Mouse (Mus musculus): Measurements from ENCODE around the gene St5. TPM values are rescaled to one million over a fixed set of nuclear protein-coding genes. Genes with fewer than 3 reads are reported as not detected.
A peak's percentile ranks its signal among the peaks of the same experiment; 100 is the strongest.

Gene St5
- polyA plus RNA-seq, 1 experiment from 2014 or later, result 10.9 TPM

DNA sequence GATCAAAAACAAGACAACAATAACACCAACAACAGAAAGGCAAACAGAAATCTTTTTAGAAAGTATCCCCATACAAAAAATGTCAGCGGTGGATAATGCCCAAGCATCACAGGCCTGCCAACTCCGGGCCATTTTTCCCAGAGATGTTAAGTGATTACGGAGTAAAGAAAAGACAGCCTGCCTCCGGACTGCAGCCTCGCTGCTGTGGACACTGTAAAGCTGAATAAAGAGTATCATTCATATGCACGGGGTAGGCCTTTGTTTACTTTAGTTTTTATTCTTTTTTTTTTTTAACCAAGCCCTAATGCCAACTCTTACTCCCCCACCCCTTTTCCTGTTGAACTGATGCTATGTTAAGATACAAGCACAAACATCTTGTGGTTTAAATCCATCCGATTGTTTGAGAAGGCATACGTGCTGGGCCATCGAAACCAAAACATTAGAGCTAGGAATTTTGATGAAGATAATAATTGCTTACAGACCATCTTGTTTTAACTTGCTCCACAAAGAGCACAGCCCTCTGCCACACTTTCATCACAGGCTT is 16.7 kb downstream of the St5 start:
- ATAC-seq, result no peak
- WGBS, result 8% methylated on average over 9 of the region's 9 CpGs

DNA sequence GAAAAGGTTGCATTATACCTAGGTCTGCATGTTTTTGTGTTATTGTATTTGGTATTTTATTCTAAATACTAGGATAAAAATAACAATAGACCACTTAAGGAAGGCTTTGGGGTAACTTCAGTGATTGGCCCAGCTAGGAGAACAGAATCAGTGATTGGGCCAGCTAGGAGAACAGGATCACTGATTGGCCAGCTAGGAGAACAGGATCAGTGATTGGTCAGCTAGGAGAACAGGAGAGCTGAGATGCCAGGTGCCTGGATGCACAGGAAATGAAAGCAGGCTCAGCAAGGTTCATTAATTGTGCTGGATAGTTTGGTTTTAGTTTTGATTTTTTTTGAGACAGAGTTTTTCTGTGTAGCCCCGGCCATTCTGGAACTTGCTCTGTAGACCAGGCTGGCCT is 22.5 kb downstream of the St5 start:
- H3K9ac ChIP-seq (replicated peaks; ENCODE audit: low read depth, low read length), result no peak overlapping the region
- H3K4me2 ChIP-seq (ENCODE audit: low read length), result no peak overlapping the region
- no peaks in the 10 kb centered on the region for H3K9me3 ChIP-seq (ENCODE audit: control insufficient read depth, low read length)
- H3K4me1 ChIP-seq (replicated peaks; ENCODE audit: control insufficient read depth, insufficient read depth, low read length), result no peaks in the 10 kb centered on the region
- no peaks in the 10 kb centered on the region for H3K27me3 ChIP-seq (replicated peaks; ENCODE audit: control insufficient read depth, insufficient read depth, low read length)
- H3K4me3 ChIP-seq (replicated peaks; ENCODE audit: low read length), result no peak overlapping the region
- no peak overlapping the region for H3K27ac ChIP-seq (ENCODE audit: low read length)
- 100% methylated on average over 1 of the region's 1 CpGs for WGBS
- no peaks in the 10 kb centered on the region for H3K36me3 ChIP-seq (ENCODE audit: control insufficient read depth, insufficient read depth)
- ATAC-seq, result no peak

More for the DNA sequence above, 16.7 kb downstream of the St5 start:
- Histone ChIP-seq H3K27me3 (replicated peaks; ENCODE audit: control insufficient read depth, insufficient read depth, low read length) (no peaks in the 10 kb centered on the region), H3K4me3 (replicated peaks; ENCODE audit: low read length) (no peak overlapping the region), H3K4me1 (replicated peaks; ENCODE audit: control insufficient read depth, insufficient read depth, low read length) (peaks cover 5% of the 10 kb centered on the region; the same call in 1 of the 2 replicates), H3K36me3 (ENCODE audit: control insufficient read depth, insufficient read depth) (no peaks in the 10 kb centered on the region), H3K9me3 (ENCODE audit: control insufficient read depth, low read length) (no peaks in the 10 kb centered on the region), H3K27ac (ENCODE audit: low read length) (no peak overlapping the region), H3K9ac (replicated peaks; ENCODE audit: low read depth, low read length) (no peak overlapping the region), H3K4me2 (ENCODE audit: low read length) (no peak overlapping the region)

DNA sequence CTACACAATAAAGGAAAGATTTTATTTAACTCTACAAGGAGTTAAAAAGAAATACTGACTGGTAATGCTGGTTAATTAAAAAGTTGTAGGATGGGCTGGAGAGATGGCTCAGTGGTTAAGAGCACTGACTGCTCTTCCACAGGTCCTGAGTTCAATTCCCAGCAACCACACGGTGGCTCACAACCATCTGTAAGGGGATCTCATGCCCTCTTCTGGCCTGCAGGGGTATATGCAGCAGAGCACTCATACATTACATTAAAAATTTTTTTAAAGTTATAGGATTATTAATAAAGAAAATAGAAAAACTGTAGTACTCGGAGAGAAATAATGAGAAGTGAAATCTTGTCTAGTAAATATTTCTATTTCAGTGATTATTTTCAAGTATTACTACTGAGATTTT is 23.1 kb downstream of the St5 start:
- no peak for ATAC-seq
- Histone ChIP-seq H3K4me1 (replicated peaks; ENCODE audit: control insufficient read depth, insufficient read depth, low read length) (no peaks in the 10 kb centered on the region), H3K9me3 (ENCODE audit: control insufficient read depth, low read length) (no peaks in the 10 kb centered on the region), H3K4me2 (ENCODE audit: low read length) (no peak overlapping the region), H3K9ac (replicated peaks; ENCODE audit: low read depth, low read length) (no peak overlapping the region), H3K36me3 (ENCODE audit: control insufficient read depth, insufficient read depth) (no peaks in the 10 kb centered on the region), H3K27ac (ENCODE audit: low read length) (no peak overlapping the region), H3K4me3 (replicated peaks; ENCODE audit: low read length) (no peak overlapping the region), H3K27me3 (replicated peaks; ENCODE audit: control insufficient read depth, insufficient read depth, low read length) (no peaks in the 10 kb centered on the region)
- 91% methylated on average over 2 of the region's 2 CpGs for WGBS

DNA sequence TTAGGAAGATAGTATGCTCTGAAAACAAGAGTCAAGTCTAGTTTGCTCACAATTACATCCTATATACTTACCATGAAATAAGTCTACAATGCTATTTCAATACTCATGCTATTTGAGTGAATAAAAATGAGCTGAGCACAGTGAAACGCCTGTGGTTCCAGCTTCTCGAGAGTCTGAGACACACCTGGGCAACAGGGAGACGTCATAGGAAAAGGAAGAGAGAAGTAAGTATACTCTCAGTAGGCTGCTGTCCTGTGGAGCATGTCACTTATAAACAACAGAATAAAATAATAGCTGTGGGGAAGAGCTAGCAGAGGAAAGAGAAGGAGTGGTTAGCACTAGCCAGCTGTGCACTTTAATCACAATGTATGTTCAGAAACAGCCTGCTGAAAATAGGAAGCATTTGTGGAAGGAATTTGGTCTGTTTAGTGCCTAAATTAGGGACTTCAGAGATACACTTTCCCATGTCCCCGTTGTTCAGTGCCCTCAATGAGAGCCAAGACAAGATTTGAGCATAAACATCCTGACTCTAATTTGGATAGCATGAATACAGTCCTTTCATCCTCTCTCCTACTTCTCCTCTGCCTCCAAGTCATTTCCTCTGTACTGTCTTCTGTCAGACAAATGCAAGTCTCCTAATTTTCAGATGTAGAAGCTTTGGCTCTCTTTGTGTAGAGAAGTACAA is 28.3 kb downstream of the St5 start:
- Histone ChIP-seq H3K4me1 (replicated peaks; ENCODE audit: control insufficient read depth, insufficient read depth, low read length) (peaks cover 9% of the 10 kb centered on the region), H3K9ac (replicated peaks; ENCODE audit: low read depth, low read length) (no peak overlapping the region), H3K4me3 (replicated peaks; ENCODE audit: low read length) (no peak overlapping the region), H3K27me3 (replicated peaks; ENCODE audit: control insufficient read depth, insufficient read depth, low read length) (no peaks in the 10 kb centered on the region), H3K9me3 (ENCODE audit: control insufficient read depth, low read length) (no peaks in the 10 kb centered on the region), H3K36me3 (ENCODE audit: control insufficient read depth, insufficient read depth) (no peaks in the 10 kb centered on the region), H3K4me2 (ENCODE audit: low read length) (no peak overlapping the region), H3K27ac (ENCODE audit: low read length) (no peak overlapping the region)
- WGBS, result 68% methylated on average over 4 of the region's 4 CpGs
- no peak for ATAC-seq

DNA sequence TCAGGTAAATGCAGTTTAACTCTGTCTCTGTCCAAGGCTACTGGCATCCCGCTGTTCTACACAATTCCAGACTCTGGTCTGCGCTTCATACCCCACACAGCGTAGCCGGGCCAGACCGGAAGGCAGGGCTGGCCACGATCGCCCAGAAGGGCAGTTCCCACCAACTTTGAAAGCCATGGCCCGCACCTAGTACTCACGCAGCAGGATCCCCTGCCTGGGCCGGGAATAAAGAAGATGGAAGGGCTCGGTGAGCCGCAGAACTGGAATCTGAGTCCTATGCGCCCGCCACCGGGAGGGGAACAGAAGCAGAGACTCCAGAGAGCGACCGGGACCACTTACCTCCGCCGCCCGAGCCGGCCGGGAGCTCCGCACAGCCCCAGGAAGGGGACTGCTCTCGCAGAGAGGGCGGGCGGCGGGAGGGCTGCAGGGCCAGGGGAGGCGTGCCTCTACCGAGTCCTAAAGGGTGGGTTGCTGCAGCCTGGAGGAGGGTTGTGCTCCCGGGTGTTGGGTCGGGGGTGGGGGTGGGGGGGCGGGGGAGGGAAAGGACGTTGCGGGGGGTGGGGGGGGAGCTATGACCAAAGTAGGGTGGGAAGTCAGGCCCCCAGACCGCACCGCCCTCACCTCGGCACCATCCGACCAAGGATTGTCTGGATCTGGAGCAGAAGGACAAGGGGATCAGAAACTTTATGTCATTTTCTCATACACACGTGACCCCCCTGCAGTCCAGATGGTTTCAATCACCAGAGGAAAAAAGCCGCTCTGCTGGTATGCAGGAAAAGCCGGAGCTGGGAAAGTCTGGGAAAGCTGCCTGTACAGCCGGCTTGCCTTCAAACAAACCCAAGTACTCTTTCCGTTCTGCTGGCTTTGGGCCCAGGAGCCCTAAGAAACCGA is 31.6 kb downstream of the St5 start:
- ATAC-seq, result peak; percentile 95
- Histone ChIP-seq H3K9ac (replicated peaks; ENCODE audit: low read depth, low read length) (peak overlapping the region; percentile 71), H3K36me3 (ENCODE audit: control insufficient read depth, insufficient read depth) (no peaks in the 10 kb centered on the region), H3K4me1 (replicated peaks; ENCODE audit: control insufficient read depth, insufficient read depth, low read length) (peaks cover 9% of the 10 kb centered on the region), H3K27me3 (replicated peaks; ENCODE audit: control insufficient read depth, insufficient read depth, low read length) (no peaks in the 10 kb centered on the region), H3K9me3 (ENCODE audit: control insufficient read depth, low read length) (no peaks in the 10 kb centered on the region), H3K27ac (ENCODE audit: low read length) (0 out of 2 replicates have a peak overlapping the region, but pooled peaks have one; percentile 20), H3K4me2 (ENCODE audit: low read length) (peak overlapping the region; percentile 89), H3K4me3 (replicated peaks; ENCODE audit: low read length) (peak overlapping the region; percentile 59)
- under 1% methylated on average over 27 of the region's 44 CpGs for WGBS

DNA sequence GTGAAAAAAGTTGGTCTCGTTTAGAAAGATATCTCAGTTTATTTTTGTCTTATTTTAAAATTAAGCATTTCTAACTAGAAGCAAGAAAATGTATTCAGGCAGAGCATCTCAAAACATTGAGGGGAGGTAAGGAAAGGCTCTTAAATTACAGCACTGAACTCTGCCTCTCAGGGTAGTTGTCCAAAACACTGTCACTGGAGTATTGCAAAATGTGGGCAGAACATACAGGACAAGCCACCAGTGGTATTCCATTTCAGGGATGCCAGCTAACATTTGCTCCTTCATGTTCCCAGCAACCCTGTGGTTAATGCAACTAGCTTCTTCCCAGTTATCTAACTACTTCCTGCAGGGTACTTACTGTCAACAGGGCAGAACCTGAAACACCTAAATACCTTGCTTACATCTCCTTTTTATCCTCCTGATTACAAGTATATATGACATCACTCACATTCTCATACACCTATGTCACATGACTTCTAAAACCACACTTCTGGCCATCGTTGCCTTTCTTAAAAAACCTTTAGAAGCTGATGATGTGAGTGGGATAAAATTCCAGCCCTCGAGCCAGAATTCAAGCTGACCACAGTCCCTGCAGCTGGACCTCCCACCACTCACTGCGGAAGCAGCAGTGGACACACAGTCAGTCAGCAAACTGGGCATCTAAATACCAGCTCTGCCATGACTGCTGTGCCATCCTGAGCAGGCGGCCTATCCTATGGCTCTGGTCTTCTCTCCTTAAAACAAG is 33.8 kb downstream of the St5 start:
- 84% methylated on average over 5 of the region's 5 CpGs for WGBS
- no peak overlapping the region for H3K4me2 ChIP-seq (ENCODE audit: low read length)
- H3K27ac ChIP-seq (ENCODE audit: low read length), result no peak overlapping the region
- H3K4me3 ChIP-seq (replicated peaks; ENCODE audit: low read length), result no peak overlapping the region
- no peaks in the 10 kb centered on the region for H3K36me3 ChIP-seq (ENCODE audit: control insufficient read depth, insufficient read depth)
- no peak overlapping the region for H3K9ac ChIP-seq (replicated peaks; ENCODE audit: low read depth, low read length)
- peaks cover 9% of the 10 kb centered on the region for H3K4me1 ChIP-seq (replicated peaks; ENCODE audit: control insufficient read depth, insufficient read depth, low read length)
- H3K27me3 ChIP-seq (replicated peaks; ENCODE audit: control insufficient read depth, insufficient read depth, low read length), result no peaks in the 10 kb centered on the region
- no peak for ATAC-seq
- H3K9me3 ChIP-seq (ENCODE audit: control insufficient read depth, low read length), result no peaks in the 10 kb centered on the region

DNA sequence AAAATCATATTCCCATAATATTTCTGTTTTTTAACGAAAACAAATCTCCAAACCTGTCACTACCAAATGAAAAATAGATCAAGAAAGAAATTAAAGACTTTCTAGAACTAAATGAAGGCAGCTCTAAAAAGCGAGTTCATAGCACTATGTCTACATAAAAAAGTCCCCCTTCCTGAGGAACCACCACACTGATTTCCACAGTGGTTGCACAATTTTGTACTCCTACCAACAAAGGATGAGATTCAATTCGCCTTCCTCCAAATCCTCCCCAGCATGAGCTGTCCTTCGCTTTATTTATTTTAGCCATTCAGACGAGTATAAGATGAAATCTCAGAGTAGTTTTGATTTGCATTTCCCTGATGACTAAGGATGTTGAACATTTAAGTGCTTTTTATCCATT is 36.7 kb downstream of the St5 start:
- ATAC-seq, result no peak
- H3K4me3 ChIP-seq (replicated peaks; ENCODE audit: low read length), result no peak overlapping the region
- H3K9ac ChIP-seq (replicated peaks; ENCODE audit: low read depth, low read length), result no peak overlapping the region
- no peak overlapping the region for H3K27ac ChIP-seq (ENCODE audit: low read length)
- H3K36me3 ChIP-seq (ENCODE audit: control insufficient read depth, insufficient read depth), result no peaks in the 10 kb centered on the region
- H3K9me3 ChIP-seq (ENCODE audit: control insufficient read depth, low read length), result no peaks in the 10 kb centered on the region
- no peaks in the 10 kb centered on the region for H3K27me3 ChIP-seq (replicated peaks; ENCODE audit: control insufficient read depth, insufficient read depth, low read length)
- H3K4me2 ChIP-seq (ENCODE audit: low read length), result no peak overlapping the region
- 84% methylated on average over 5 of the region's 5 CpGs for WGBS
- peaks cover 4% of the 10 kb centered on the region for H3K4me1 ChIP-seq (replicated peaks; ENCODE audit: control insufficient read depth, insufficient read depth, low read length)

DNA sequence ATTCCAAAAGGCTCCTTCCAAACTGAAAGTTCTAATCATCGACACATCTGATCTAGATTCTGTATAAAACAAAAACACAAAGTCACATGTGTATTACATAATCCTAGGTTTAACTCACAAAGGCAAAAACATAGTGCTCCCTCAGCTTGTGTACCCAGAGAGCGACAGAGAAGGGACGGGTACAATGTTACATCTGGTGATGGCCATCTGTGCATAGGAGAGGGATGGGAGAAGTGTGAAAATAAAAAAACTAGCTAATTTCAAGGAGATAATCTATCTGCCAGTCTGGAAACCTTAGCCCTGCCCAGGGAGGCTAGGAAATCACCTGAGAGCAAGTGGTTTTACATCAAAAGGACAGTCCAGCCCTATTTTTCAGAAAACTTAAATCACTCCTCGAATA is 40.8 kb downstream of the St5 start:
- ATAC-seq, result no peak
- no peaks in the 10 kb centered on the region for H3K27me3 ChIP-seq (replicated peaks; ENCODE audit: control insufficient read depth, insufficient read depth, low read length)
- no peaks in the 10 kb centered on the region for H3K4me1 ChIP-seq (replicated peaks; ENCODE audit: control insufficient read depth, insufficient read depth, low read length)
- no peak overlapping the region for H3K4me2 ChIP-seq (ENCODE audit: low read length)
- H3K36me3 ChIP-seq (ENCODE audit: control insufficient read depth, insufficient read depth), result no peaks in the 10 kb centered on the region
- WGBS, result 51% methylated on average over 4 of the region's 4 CpGs
- H3K27ac ChIP-seq (ENCODE audit: low read length), result no peak overlapping the region
- H3K4me3 ChIP-seq (replicated peaks; ENCODE audit: low read length), result no peak overlapping the region
- H3K9ac ChIP-seq (replicated peaks; ENCODE audit: low read depth, low read length), result no peak overlapping the region
- H3K9me3 ChIP-seq (ENCODE audit: control insufficient read depth, low read length), result no peaks in the 10 kb centered on the region

DNA sequence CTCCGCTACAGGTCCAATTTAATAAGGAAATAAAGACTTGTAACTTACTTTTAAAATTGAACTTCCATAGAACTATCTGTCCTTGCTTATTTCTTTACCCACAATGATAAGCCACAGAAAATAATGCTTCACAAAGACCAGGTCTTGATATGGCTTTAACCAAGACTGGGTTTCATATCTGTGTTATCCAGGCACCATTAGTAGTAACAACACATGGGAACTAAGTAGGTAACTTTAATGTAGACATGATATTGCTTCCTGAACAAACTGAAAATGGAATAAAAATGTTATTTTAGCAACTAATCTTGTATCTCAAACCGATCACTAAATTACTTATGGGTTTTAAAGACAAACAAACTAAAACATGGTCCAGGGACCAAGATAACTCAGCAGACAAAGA is 44.1 kb downstream of the St5 start:
- Histone ChIP-seq H3K4me3 (replicated peaks; ENCODE audit: low read length) (no peak overlapping the region), H3K4me1 (replicated peaks; ENCODE audit: control insufficient read depth, insufficient read depth, low read length) (no peaks in the 10 kb centered on the region), H3K27me3 (replicated peaks; ENCODE audit: control insufficient read depth, insufficient read depth, low read length) (no peaks in the 10 kb centered on the region), H3K9ac (replicated peaks; ENCODE audit: low read depth, low read length) (no peak overlapping the region), H3K36me3 (ENCODE audit: control insufficient read depth, insufficient read depth) (no peaks in the 10 kb centered on the region), H3K9me3 (ENCODE audit: control insufficient read depth, low read length) (no peaks in the 10 kb centered on the region), H3K4me2 (ENCODE audit: low read length) (no peak overlapping the region), H3K27ac (ENCODE audit: low read length) (no peak overlapping the region)
- WGBS, result 94% methylated on average over 2 of the region's 2 CpGs
- no peak for ATAC-seq

All from forebrain, embryonic 16.5 days (tissue).